Mouse (Mus musculus) yolk sac, embryonic 10.5 days (tissue): ENCODE measurements around the gene Sult5a1.
"Not testable (repeated sequence)": the region's sequence is repeated elsewhere in the genome, so short reads cannot be mapped to it uniquely, and the experiment has no call there.

Source experiments
- DNase-seq: peaks from one replicate; pipeline ENCODE4 v3.0.0-alpha.2; 2017; ENCODE audit warnings: low spot score

Sult5a1 gene

DNA sequence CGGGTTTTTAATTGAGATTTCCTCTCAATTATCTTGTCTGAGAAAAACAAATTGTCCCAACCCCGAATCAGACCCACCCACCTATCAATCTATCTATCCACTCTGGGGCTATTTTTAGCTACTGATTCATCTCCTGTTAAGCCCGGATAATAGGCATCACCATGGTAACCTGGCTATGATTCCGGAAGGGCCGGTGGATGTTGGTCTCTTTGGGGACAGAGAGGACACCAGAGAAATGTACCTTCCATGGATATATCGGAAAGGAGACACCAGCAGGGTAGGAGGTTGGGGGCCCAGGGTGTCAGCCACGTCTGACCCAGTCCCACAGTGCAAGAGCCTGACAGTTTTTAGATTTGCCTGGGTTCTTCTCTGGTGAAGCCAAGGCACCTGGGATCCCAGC, 22.7 kb downstream of the Sult5a1 start:
- DNase-seq, result no peak

DNA sequence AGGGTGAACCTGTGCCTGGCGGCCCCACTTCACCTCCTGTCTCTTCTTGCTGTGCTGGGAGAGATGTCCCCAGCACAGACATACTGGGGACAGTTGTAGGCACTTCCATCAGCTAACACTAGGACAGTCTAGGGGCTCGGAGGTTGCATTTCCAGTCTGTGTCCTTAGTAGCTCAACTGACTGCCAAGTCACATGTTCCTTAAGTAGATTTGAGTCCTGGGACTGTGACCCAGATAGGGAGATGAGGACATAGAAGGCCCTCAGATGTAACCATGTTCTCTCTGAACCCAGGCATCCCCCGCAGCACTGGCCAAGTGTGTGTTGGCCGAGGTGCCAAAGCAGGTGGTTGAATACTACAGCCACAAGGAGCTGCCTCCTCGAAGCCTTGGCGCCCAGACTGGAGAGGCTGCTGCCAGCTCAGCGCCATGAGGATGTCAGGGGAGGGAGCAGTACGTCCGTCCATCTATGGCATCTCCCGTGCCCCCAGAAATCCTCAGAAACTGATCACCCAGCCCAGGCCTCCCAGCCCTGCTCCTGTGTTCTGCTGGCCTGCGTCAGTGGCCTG, 23.9 kb downstream of the Sult5a1 start:
- no peak for DNase-seq

DNA sequence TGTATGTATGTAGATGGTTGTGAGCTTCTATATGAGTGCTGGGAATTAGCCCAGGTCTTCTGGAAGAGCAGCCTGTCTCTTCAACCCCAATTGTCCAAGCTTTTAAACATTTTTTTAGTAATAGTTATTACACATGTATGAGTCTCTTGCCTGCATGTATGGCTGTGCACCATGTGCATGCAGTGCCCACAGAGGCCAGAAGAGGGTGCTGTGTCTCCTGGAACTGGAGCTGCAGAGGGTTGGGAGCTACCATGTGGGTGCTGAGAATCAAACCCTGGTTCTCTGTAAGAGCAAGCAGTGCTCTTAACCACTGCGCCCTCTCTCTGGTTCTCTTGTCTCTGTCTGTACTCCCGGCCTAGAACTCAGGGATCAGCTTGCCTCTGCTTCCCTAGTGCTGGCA, 25.2 kb downstream of the Sult5a1 start:
- no peak for DNase-seq

DNA sequence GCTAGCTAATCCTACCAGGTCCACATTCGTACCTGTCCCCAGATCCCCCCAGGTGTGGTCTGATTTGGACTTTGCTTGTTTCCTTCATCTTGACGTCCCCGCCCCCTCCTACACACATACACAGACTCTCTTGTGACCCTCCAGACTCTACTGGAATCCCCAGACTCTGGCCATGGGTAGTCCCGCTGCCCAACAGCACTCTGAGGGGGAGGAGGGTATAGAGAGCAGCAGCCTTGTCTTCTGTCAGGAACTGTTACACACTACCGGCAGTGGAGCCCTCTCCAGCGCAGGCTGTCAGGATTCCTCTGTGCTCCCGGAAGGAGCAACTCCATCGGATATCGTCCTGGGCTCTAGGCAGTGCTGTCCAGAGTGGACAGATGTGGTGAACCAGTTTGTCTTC, 27.1 kb downstream of the Sult5a1 start:
- DNase-seq, result no peak

DNA sequence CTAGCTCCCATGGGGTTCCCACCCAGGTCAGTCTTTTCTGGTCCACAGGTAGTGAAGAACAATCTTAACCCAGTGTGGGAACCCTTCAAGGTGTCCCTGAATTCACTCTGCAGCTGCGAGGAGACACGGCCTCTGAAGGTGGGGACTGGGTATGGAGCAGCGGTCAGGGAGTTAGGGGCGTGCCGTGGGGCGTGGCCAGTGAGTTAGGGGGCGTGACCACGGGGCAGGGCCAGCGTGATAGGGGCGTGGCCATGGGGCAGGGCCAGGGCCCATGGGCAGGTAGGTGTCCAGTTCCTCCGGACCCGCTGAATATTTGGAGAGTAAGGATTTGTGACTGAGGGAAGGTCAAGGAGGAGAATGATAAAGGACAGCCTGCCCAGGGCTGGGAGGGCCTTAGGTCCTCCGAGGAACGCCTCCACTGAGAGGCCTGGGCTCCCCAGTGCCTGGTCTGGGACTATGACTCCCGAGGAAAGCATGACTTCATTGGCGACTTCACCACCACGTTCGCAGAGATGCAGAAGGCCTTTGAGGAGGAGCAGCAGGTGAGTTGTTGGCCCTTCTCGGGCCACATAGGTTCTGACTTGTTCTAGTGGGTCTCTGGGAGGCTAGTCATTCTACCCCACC, 31.8 kb downstream of the Sult5a1 start:
- peak; percentile 65 for DNase-seq

DNA sequence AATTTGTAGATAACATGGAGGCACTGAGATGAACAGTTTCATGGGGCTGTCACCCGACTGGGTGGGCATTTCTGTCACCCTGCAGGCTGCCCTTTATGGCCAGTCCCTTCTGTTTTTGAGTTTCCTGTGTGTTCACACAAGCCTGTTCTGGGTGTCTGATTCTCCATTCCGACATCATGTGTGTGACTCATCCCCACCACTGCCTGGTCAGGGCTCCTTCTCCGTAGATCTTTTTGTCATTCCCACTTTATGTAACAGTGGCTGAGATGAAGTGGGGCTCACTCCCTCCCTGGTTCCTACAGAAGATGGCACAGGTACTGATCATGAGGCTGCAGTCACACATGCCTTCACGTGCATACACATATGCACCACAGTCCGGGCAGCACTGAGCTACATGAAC, 35.4 kb downstream of the Sult5a1 start:
- DNase-seq, result no peak

DNA sequence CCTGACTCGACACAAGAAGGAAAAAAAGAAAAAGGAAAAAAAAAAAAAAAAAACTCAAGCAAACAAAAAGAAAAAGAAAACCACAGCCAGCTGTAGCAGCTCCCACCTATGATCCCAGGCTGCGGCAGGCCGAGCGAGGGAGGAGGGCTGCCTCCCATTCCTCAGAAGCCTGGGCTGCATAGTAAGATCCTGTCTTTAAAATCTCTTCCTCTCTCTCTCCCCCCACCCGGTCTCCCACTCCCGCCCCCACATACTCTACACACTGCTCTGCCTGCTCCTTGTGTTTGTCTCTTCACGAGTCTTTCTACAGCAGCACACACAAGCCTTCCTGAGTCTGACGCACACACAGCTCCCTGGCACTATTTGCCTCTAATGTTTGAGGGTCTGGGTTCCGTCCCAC, 36.1 kb downstream of the Sult5a1 start:
- DNase-seq, result no peak

DNA sequence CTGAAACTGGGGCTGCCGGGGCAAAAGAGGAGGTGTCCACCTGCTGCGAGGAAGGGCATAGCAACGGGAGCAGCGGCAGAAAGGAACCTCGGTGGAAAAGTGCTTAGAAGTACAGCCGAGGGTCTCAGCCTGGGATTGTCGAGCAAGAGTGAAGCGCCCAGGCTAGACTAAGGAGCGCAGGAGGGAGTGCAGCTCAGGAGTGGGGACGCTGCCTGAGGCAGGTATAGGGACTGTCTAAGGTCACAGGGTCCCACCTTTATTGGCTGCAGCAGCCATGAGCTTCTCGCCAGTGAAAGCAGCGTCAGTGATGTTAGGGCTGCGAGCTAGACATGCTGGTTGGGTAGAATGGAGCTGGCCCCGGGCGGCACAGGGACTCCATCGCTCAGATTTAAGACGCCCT, 40.4 kb downstream of the Sult5a1 start:
- no peak for DNase-seq

DNA sequence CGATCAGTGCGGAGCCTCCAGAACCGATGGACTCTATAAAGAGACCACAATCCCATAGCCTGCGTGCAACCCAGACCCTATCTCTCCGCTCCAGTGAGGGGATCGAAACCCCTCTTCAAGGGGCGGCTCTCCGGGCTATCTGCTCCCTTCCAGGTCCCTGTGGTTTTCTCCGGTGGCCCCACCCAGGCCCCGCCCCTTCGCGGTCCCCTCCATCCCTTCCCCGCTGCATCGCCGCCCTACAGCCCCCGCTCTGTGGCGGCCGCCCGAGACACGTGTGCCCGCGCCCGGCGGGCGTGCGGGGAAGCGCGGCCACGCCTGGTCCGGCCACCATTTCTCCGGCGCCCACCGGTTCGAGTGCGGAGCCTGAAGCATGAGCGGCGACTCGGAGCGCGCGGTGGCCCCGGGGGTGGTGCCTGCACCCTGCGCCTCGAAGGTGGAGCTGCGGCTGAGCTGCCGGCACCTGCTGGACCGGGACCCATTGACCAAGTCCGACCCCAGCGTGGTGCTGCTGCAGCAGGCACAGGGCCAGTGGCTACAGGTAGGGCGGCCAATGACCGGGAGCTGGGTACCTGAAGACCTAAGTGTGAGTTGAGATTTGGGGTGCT, 40.9 kb downstream of the Sult5a1 start, which contains the start of gene Cpne7:
Cpne7 (plus strand) TSS at position 248 of the 605 bp plus-strand sequence.
- no peak for DNase-seq

DNA sequence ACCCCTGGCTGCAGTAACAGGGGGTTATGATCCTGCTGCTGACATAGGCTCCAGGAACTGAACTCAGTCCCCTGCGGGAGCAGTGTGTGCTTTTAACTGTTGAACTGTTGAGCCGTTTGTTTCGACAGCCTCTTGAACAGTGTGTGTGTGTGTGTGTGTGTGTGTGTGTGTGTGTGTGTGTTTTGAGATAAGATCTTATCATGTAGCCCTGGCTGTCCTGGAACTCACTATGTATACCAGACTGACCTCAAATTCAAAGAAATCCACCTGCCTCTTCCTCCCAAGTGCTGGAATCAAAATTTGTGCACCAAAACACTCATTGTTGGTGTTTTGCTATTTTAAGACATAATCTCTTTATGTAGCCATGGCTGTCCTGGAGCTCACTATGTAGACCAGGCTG, 43.5 kb downstream of the Sult5a1 start:
- no peak for DNase-seq

DNA sequence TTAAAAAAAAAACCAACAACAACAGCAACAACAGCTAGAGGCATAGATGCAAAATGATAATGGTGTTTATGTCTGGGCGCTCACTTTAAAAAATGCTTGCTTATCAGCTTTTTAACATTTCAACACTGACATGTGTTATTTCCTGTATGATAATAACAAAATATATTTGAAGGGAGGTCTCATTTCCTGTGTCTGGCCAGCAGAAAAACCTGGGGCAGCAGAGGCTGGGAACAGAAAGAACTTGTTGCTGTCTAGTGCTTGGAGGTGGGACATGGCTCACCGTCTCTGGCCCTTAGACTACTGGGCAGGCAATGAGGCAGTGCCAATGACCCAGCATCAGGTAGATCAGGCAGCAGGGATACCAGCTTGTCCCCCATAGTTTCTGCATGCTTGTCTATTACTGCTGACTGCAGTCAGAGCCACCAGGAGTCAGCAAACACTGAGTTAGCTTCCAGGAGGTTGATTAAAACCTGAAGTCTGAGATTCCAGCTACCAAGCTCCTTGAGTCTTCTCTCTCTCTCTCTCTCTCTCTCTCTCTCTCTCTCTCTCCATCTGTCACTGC, 44.1 kb downstream of the Sult5a1 start:
- DNase-seq, result no peak

DNA sequence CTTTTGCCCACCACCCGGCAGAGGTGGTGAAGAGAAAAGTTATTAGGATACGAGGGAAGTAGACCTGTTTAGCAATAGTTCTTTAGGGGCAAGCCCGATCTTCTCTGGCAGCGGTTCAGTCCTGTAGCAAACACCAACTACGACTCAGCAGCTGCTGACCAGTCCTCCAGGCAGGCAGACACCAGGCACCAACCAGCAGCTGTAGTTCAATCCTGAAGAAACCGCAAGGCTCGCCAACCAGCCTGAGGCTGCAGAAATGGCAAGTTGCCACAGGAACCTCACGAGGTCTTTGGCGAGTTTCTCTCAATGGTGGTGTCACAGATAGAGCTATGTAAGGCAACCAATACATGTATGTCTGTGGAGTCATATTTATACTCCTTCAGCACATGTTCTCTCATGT, 45.2 kb downstream of the Sult5a1 start:
- DNase-seq, result no peak

DNA sequence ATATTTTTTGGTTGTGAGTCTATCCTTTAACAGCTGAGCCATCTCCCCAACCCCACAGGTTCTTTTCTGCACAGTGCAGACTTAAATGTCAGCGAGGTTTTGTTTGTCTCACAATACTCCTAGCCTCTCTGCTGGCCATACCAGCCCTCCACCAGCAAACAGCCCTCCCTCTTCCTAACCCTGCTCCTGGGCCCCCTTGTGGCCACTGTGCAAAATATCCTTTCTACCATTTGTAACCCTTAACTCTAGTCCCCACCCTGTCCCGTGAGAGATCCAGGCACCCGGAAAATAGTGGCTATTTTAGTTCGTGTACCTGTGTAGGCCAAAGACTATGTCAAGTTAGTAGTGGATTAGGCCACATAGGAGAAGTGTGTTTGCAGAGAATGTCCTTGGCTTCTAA, 47.5 kb downstream of the Sult5a1 start:
- DNase-seq, result peak; percentile 65

DNA sequence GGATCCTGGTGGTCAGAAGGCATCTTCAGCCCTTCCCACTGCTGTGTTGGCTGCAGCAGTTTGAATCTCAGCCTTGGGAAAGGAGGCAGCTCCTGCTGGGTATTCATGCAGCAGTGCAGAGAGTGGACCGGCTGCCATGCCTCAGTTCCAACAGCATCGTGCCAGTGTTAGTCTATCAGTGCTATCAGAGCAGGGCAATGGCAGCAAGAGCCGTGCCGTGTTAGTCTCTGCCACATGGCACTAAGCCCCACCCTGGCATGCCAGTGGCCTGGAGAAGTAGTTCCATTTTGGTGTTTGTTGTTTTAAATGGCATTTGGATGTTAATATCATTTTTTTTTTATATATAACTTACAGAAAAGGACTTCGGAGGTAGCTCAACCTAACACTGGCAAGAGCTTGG, 49.2 kb downstream of the Sult5a1 start:
- DNase-seq, result no peak

DNA sequence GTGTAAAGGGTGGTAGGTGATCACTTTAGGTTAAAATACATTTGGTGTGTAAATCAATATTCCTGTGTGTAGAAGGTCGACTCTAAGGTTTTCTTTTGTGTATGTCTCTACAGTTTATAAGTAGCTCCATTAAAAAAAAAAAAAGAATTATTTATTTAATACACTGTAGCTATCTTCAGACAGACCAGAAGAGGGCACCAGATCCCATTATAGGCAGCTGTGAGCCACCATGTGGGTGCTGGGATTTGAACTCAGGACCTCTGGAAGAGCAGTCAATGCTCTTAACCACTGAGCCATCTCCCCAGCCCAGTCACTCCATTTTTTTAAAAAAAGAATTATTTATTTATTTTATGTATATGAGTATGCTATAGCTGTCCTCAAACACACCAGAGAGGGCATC, 50.1 kb downstream of the Sult5a1 start:
- DNase-seq, result no peak

DNA sequence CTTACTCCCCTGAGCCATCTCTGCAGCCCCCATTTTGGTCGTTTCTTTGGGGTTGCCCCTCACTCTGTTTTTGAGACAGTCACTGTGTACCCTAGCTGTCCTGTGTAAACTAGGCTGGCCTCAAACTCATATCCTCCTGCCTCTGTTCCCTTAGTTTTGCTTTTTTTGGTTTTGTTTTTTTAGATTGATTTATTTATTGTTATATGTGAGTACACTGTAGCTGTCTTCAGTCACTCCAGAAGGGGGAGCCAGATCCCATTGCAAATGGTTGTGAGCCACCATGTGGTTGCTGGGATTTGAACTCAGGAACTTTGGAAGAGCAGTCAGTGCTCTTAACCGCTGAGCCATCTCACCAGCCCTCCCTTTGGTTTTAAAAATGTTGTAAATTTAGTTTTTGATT, 51.6 kb downstream of the Sult5a1 start:
- DNase-seq, result no peak

DNA sequence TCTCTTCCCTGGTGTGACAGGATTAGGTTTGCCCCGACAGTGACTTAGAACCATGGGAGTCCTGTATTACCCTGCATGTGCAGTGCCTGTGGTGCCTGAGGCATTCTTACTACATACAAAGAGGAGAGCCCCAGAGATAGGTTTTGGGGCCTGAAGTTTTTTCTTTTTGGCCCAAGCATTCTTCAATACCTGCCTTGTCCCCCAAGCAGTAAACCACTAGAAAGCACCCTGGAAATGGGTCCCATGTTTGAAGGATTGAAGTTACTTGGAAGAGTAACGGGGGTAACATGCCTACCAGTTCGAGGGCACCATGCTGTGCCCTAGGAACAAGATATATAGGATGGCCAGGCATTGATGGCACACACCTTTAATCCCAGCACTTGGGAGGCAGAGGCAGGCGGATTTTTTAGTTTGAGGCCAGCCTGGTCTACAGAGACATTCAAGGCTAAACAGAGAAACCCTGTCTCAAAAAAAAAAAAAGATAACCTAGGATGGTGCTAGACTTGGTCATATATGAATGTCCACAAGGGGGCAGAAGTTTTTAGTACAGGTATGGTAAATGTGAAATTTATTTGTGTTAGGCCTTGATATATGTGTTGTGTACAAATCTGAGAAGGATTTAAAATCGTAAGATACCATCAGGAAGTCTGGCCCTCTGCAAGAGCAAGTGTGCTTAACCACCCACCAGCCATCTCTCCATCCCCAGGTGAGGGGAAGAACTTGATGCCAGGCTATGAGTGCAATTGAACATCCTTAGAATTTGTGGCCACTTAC, 52.4 kb downstream of the Sult5a1 start:
- peak; percentile 33 for DNase-seq

DNA sequence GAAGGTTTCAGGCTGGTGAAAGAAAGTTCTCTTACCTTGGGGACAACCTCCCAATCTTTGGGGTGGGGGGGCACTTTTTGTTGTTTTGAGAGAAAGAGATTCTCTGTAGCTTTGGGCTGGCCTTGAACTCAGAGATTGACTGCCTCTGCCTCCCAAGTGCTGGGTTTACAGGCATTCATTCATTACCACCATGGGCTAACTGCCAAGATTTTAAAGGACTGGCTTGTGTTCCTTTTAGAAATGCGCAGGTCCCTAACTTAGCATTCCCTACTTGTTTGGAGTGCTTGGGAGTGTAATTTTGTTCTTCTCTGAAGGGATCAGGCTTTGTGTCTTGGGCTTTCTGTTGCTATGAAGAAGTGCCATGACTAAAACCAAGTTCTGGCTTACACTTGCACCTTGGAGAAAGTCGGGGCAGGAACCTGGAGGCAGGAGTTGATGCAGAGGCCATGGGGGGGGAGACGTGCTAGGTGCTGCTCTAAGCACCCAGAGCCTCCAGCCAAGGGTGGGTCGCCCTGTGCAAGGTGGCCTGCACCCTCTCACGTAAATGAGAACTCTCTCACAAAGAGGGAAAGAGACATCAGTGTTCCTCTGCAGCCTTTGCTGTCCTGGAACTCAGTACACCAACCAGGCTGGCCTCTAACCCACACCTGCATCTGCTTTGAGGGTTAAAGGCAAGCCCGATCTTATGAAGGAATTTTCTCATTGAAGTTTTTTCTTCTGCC, 53.9 kb downstream of the Sult5a1 start:
- no peak for DNase-seq

DNA sequence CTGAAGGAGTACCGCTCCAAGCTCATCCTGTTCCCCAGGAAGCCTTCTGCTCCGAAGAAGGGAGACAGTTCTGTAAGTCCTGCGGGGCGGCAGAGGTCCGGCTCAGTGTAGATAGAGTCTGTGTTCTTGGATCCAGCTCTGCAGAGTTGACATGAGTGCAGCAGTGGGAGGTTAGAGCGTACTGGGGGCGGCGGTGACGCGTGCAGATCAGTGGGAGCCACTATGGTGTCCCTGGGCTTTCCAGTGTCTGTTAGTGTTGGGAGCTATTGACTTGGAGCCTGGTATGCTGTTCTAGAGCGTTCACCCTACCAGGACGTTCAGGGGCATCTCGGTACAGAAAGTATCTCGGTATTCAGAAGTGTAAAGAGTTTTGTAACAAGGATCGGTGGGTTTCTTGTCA, 54.8 kb downstream of the Sult5a1 start:
- DNase-seq, result no peak

DNA sequence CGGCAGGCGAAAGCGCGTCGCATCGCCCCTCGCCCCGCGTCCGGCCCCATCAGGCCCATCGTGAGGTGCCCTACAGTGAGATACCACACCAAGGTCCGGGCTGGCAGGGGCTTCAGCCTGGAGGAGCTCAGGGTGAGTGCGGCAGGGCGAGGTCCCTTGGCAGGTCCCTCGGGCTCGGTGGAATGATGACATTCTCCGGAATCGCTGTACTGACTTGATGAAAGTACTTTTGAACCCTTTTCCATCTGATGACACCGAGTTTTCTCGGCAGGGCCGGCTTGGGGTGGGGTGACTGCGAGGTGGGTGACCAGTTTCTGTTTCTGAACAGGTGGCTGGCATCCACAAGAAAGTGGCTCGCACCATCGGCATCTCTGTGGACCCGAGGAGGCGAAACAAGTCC, 55.3 kb downstream of the Sult5a1 start:
- DNase-seq, result not testable (repeated sequence)

DNA sequence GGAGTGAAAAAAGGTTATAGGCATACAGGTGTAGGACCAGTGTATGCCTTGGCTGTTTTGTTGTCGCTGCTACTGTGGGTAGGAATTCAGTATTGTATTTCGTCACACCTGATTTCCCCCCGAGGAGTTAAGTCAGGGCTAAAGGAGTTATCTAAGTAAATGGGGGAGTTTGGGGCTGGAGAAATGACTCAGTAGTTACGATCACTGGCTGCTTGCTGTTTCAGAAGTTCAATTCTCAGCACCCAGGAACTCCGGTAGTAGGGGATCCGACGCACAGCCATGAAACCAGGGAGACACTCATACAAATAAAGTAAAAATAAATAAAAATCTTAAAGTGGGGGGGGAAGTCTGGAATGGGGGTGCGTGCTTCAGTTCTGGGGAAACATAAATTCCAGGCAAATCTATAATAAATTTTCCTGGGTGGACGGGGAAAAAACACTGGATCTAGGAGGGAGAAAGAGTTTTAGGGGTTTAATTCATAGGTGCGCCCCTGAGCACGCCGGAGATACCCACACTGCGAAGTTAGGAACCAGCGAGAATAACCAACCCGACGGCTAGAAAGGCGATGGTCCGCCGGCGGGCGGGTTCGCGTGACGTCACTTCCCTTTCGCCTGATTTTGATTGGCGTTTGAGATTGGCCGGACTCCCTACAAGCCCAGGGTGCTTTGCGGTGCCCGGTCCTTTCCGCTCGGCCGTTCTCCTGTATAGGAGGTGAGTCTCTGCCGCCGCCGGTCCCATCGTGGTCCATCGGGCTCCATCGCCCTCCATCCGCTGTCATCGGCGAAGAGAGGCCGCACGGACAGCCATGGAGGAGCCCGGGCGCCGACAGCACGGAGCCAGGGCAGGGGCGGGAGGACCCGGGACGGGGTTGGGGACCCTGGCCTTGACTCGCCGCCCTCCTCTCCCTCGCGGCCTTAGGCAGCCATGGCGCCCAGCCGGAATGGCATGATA, 56.1 kb downstream of the Sult5a1 start, which contains the start of gene Rpl13:
Rpl13 (plus strand) TSS at position 616 of the 951 bp plus-strand sequence.
- peak; percentile 96 for DNase-seq
